Mouse (Mus musculus) lung, embryonic 14.5 days (tissue): ENCODE results near the gene Efl1. TPM values are rescaled to one million over a fixed set of nuclear protein-coding genes. Genes with fewer than 3 reads are reported as not detected.
A peak's percentile ranks its signal among the peaks of the same experiment; 100 is the strongest.

Experiments used
- ATAC-seq: fragments of 200-750 bp; cut with Nextera tagmentation; 2 replicates; pipeline ENCODE4 v1.8.0; 2017; ENCODE audit warnings: mild to moderate bottlenecking, moderate TSS enrichment, moderate library complexity; ENCODE audit not compliant: insufficient read depth
- DNase-seq: peaks from one replicate; pipeline ENCODE4 v3.0.0-alpha.2; 2015
- H3K27ac ChIP-seq: fragments of 300-500 bp; sonication (generic); 2 replicates; pipeline ENCODE4 v1.5.1; 2014; ENCODE audit warnings: low read depth, mild to moderate bottlenecking, moderate library complexity
- H3K27me3 ChIP-seq: fragments of 300-500 bp; sonication (generic); 2 replicates; pipeline ENCODE4 v1.6.1; 2014; ENCODE audit warnings: low read length, control low read depth; ENCODE audit not compliant: insufficient read depth
- H3K36me3 ChIP-seq: fragments of 300-500 bp; sonication (generic); 2 replicates; pipeline ENCODE4 v1.6.1; 2014; ENCODE audit warnings: control low read depth; ENCODE audit not compliant: insufficient read depth
- H3K4me1 ChIP-seq: fragments of 300-500 bp; sonication (generic); 2 replicates; pipeline ENCODE4 v1.6.1; 2014; ENCODE audit warnings: antibody characterized with exemption, control low read depth; ENCODE audit not compliant: insufficient read depth
- H3K4me2 ChIP-seq: fragments of 300-500 bp; sonication (generic); 2 replicates; pipeline ENCODE4 v1.6.1; 2014; ENCODE audit warnings: mild to moderate bottlenecking
- H3K4me3 ChIP-seq: fragments of 300-500 bp; sonication (generic); 2 replicates; pipeline ENCODE4 v1.5.1; 2014; ENCODE audit warnings: low read depth, low read length
- H3K9ac ChIP-seq: fragments of 300-500 bp; sonication (generic); 2 replicates; pipeline ENCODE4 v1.6.1; 2014
- H3K9me3 ChIP-seq: fragments of 300-500 bp; sonication (generic); 2 replicates; pipeline ENCODE4 v1.6.1; 2016; ENCODE audit warnings: low read depth, low read length, control low read depth
- CTCF ChIP-seq: IDR thresholded peaks from 2 replicates; pipeline ENCODE4 v1.5.1; 2016; ENCODE audit warnings: antibody characterized with exemption, low read depth
- WGBS: fragments of 180-500 bp; shearing (Covaris S2); extraction: QIAGEN DNeasy Blood & Tissue Kit; methylation state at CpG from one replicate; pipeline ENCODE4 v1.1.7; 2014; 5-methylcytosine and 5-hydroxymethylcytosine counted together
- polyA plus RNA-seq: library from polyadenylated mRNA; unstranded; fragments of >200 nt; fragmentation: Nextera tagmentation; extraction: Ambion mirVana; gene quantifications from 2 replicates; pipeline ENCODE4 v1.2.1, GENCODE M21; 2014

Gene Efl1
- polyA plus RNA-seq = 24.4 and 30.1 TPM in 2 replicates

DNA sequence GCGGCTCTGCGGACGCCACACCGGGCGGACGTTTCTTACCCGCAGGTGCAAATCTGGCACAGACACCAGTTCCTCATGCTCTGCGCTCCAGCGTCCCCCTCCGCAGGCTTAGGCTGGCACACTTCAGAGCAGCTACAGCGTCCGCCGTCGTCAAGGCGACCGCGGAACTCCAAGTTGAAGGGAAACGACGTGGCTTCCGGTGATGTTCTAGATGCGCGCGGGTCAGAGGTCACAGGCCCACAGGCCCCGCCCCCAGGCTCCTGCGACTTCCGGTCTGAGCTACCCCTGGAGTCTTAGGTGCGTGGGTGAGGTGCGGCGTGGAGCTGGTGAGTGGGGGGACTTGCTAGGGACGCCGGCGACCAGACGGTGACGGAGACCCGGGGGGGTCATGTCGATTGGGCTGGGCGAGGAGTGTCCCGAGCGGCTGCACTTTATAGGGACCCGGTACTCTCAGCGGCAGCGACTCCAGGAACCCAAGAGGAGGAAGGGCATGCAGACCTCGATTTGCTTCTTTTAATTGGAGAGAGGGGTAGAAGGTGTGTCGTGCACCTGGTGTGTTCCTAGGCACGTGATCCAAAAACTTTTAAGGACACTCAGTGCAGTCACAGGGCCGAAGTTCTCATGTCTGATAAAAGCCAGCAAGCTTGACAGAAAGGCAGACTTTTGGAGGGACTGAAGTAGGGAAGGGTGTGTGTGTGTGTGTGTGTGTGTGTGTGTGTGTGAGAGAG lies at the start of gene Efl1, which contains the start of gene Saxo2:
Gene Efl1, plus strand, starts transcription at position 262 of the 728 bp plus-strand sequence.
Gene Saxo2, minus strand, starts transcription at position 176 of the 728 bp plus-strand sequence.
- no peaks in the 10 kb centered on the region for H3K27me3 ChIP-seq
- H3K4me1 ChIP-seq = no peaks in the 10 kb centered on the region
- under 1% methylated on average over 46 of the region's 46 CpGs for WGBS
- H3K9me3 ChIP-seq = no peaks in the 10 kb centered on the region
- no peak within 1 kb of the TSS for H3K27ac ChIP-seq
- H3K4me2 ChIP-seq = peak within 1 kb of the TSS; percentile 57
- H3K36me3 ChIP-seq = peaks cover 6% of the 10 kb centered on the region; the same call in 1 of the 2 replicates
- peak; percentile 99 for ATAC-seq
- H3K4me3 ChIP-seq = peak within 1 kb of the TSS; percentile 72
- peak within 1 kb of the TSS; percentile 60 for H3K9ac ChIP-seq
- no peak for TF ChIP-seq CTCF
- DNase-seq = peak; percentile 96

DNA sequence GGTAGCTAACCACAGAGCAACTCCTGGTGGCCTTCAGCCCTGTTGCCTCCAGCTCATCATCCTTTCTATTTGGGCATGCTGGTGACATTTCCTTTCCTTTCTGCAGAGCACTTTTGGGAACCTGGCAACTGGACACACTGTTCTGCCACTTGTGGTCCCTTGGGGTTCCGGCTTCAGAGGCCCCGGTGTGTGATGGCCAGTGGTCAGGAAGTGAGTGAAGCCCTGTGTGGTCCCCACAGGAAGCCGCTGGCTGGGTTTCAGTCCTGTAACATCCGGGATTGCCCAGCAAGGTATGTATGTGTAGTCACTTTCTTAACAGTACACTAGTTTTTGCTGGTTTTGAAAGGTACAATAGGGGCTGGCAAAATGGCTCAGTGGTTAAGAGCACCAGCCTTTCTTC lies 46.4 kb upstream of the Efl1 start:
- DNase-seq (no peak), ATAC-seq (no peak)
- Histone ChIP-seq H3K27me3 (no peaks in the 10 kb centered on the region), H3K36me3 (no peaks in the 10 kb centered on the region), H3K27ac (no peak overlapping the region), H3K4me2 (no peak overlapping the region), H3K9ac (no peak overlapping the region), H3K9me3 (no peaks in the 10 kb centered on the region), H3K4me3 (no peak overlapping the region), H3K4me1 (0 out of 2 replicates have a peak, but pooled peaks cover 4% of the 10 kb centered on the region)
- 77% methylated on average over 4 of the region's 4 CpGs for WGBS
- no peak for TF ChIP-seq CTCF

DNA sequence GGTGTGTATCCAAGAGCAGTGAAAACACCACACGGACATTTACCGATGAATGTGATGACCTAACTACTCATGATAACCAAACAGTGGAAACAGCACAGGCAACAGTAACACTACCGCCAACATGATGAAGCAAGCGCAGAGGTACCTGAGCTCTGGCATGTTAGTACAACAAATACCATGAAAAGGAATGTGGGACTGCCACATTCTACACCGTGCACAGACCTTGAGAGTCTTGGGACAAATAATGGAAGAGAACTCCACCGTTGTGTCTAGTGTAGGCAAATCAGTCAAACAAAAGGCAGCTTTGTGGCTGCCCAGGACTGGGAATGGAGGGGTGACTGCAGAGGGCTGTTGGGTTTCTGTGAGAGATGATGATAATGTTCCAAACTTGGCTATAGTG lies 43.0 kb upstream of the Efl1 start:
- DNase-seq (peak; percentile 58), ATAC-seq (peak; percentile 94)
- 61% methylated on average over 6 of the region's 6 CpGs for WGBS
- Histone ChIP-seq H3K9me3 (no peaks in the 10 kb centered on the region), H3K27ac (peak overlapping the region; percentile 77), H3K4me3 (no peak overlapping the region), H3K4me2 (no peak overlapping the region), H3K27me3 (no peaks in the 10 kb centered on the region), H3K4me1 (0 out of 2 replicates have a peak, but pooled peaks cover 4% of the 10 kb centered on the region), H3K9ac (no peak overlapping the region), H3K36me3 (no peaks in the 10 kb centered on the region)
- TF ChIP-seq CTCF = no peak

DNA sequence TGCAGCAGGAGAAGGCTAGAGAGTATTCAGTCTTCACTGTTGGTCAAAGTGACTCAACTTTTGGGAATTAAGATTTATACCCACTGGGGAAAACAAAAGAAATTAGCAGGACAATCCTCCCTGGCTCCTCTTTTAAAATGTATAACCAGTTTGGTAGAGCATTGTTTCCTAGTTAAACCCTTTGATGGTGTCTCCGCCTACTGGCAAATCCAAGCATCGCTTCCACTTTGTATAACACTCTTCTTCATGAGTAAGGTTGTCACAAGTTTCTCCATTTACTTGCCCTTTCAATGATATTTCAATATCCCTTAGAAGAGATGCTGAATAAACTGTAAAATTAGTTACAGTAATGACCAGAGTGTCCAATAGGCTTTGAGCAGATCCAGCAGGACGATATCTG lies 38.8 kb upstream of the Efl1 start:
- DNase-seq = peak; percentile 72
- H3K9me3 ChIP-seq = no peaks in the 10 kb centered on the region
- no peak overlapping the region for H3K4me2 ChIP-seq
- peak; percentile 59 for TF ChIP-seq CTCF
- no peak overlapping the region for H3K4me3 ChIP-seq
- no peak overlapping the region for H3K27ac ChIP-seq
- H3K4me1 ChIP-seq = 0 out of 2 replicates have a peak, but pooled peaks cover 4% of the 10 kb centered on the region
- H3K27me3 ChIP-seq = no peaks in the 10 kb centered on the region
- WGBS = 56% methylated on average over 3 of the region's 3 CpGs
- no peak overlapping the region for H3K9ac ChIP-seq
- no peak for ATAC-seq
- H3K36me3 ChIP-seq = no peaks in the 10 kb centered on the region

DNA sequence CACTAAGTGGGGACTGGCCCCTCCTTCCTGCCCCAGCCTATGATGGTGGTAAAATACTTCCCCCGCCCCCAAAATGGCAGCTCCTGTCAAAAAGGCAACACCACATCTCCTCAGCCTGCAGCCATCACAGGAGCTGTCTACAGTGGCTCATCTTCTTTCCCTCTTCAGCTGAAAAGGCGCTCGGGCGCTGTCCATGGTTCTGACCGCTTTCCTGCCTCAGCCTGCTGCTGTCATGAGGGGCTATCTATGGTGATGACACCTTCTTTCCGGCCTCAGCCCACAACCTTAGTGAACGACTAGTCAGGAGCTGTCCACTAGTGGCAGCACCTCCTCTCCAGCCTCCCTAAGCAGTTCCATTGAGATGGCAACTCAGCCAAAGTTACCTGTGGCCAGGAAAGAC lies 23.1 kb upstream of the Efl1 start:
- no peaks in the 10 kb centered on the region for H3K4me1 ChIP-seq
- no peak overlapping the region for H3K27ac ChIP-seq
- WGBS = 8% methylated on average over 7 of the region's 7 CpGs
- H3K27me3 ChIP-seq = no peaks in the 10 kb centered on the region
- no peak overlapping the region for H3K4me3 ChIP-seq
- H3K36me3 ChIP-seq = no peaks in the 10 kb centered on the region
- ATAC-seq (no peak), DNase-seq (peak; percentile 91)
- no peaks in the 10 kb centered on the region for H3K9me3 ChIP-seq
- no peak overlapping the region for H3K4me2 ChIP-seq
- TF ChIP-seq CTCF = no peak
- no peak overlapping the region for H3K9ac ChIP-seq

DNA sequence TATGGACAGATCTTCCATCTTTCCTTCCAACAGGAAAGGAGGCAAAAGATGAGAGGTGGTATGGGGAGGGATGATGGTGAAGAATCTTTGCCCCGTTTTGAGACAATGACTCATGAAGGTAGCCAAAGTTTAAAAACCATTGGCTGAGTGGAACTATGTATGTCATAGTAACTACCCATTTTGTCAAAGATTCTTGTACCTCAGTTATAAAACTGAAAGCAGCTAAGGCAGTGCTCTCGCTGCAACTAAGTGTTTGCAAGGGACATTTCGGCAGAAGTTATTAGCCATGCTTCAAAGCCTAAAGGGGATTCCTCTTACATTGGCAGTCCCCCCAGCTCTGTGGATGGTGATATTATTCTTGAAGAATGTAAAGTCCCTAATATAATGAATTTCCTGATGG lies 1.2 kb upstream of the Efl1 start:
- no peak overlapping the region for H3K4me2 ChIP-seq
- WGBS = 87% methylated on average over 3 of the region's 3 CpGs

DNA sequence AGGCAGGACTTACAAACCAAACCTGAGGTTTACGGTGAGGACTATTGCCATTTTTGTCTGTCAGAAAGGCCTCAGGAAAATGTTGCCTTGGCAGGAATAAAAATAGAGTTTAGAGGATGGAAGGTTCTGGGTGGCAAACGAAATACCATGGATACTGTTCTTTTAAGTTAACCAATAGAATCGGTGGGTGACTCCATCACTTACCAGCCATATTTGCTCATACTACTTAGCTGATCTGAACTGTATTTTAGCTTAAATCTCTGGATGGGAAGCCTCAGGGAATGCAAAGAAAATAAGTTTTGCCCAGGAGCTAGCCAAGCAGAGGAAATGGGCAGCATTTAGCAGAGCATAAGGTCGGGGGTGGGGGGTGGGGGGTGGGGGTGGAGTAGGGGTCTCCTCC lies 505 bp upstream of the Efl1 start:
- H3K4me1 ChIP-seq = no peaks in the 10 kb centered on the region
- 25% methylated on average over 4 of the region's 4 CpGs for WGBS
- peaks cover 6% of the 10 kb centered on the region; the same call in 1 of the 2 replicates for H3K36me3 ChIP-seq
- H3K4me3 ChIP-seq = peak overlapping the region; percentile 72
- no peak; the same call in 1 of the 2 replicates for ATAC-seq
- H3K9me3 ChIP-seq = no peaks in the 10 kb centered on the region
- H3K27ac ChIP-seq = no peak overlapping the region
- H3K4me2 ChIP-seq = peak overlapping the region; percentile 57
- no peak for DNase-seq
- peak overlapping the region; percentile 60 for H3K9ac ChIP-seq
- no peaks in the 10 kb centered on the region for H3K27me3 ChIP-seq
- no peak for TF ChIP-seq CTCF

More for the DNA sequence above, 1.2 kb upstream of the Efl1 start:
- no peak for TF ChIP-seq CTCF
- no peak overlapping the region for H3K9ac ChIP-seq
- H3K27me3 ChIP-seq = no peaks in the 10 kb centered on the region
- peaks cover 5% of the 10 kb centered on the region; the same call in 1 of the 2 replicates for H3K36me3 ChIP-seq
- ATAC-seq (no peak), DNase-seq (no peak)
- H3K27ac ChIP-seq = no peak overlapping the region
- no peaks in the 10 kb centered on the region for H3K4me1 ChIP-seq
- H3K4me3 ChIP-seq = no peak overlapping the region
- H3K9me3 ChIP-seq = no peaks in the 10 kb centered on the region
